Mouse (Mus musculus) CH12.LX (cell line): ENCODE data around the gene Sv2c. TPM values are rescaled to one million over a fixed set of nuclear protein-coding genes. Genes with fewer than 3 reads are reported as not detected.

Source experiments
- DNase-seq: peaks from one replicate; pipeline ENCODE4 v3.0.0-alpha.2; 2013; ENCODE audit errors: extremely low read depth
- H3K27ac ChIP-seq: 2 replicates; pipeline ENCODE4 v1.5.1; 2012; ENCODE audit warnings: low read depth, mild to moderate bottlenecking, control low read depth, moderate library complexity; ENCODE audit not compliant: insufficient read depth
- H3K27me3 ChIP-seq: replicated peaks from 2 replicates; pipeline ENCODE3; 2012; ENCODE audit warnings: inconsistent platforms
- H3K36me3 ChIP-seq, 2 experiments: replicated peaks in 1 of 2; 2 replicates each; pipeline versions ENCODE3 to v1.6.1; 2012; ENCODE audit warnings: inconsistent platforms in 1 of 2, low read length in 1 of 2, mild to moderate bottlenecking in 1 of 2, mixed read lengths in 1 of 2, moderate library complexity in 1 of 2; ENCODE audit not compliant: control insufficient read depth in 1 of 2, insufficient read depth in 1 of 2
- H3K4me1 ChIP-seq, 2 experiments: 2 replicates each; pipeline ENCODE4 v1.6.1; 2012; ENCODE audit warnings: inconsistent platforms in 1 of 2, moderate library complexity in 1 of 2; ENCODE audit not compliant: insufficient read depth in 2 of 2, control insufficient read depth in 1 of 2
- H3K4me2 ChIP-seq: 2 replicates; pipeline ENCODE4 v1.6.1; 2012; ENCODE audit warnings: low read depth, mild to moderate bottlenecking, control low read depth; ENCODE audit not compliant: poor library complexity, insufficient read depth, severe bottlenecking
- H3K4me3 ChIP-seq, 3 experiments: fragments of 150-350 bp in 1 of 3; sonication (generic) in 1 of 3; replicated peaks in 1 of 3; 2 replicates each; pipeline versions ENCODE3 to v1.5.1; 2011 to 2012; ENCODE audit warnings: low read depth in 2 of 3, low read length in 2 of 3, mild to moderate bottlenecking in 2 of 3, moderate library complexity in 2 of 3, control low read depth in 1 of 3, improper control_type of control experiment in 1 of 3, inconsistent platforms in 1 of 3, mixed read lengths in 1 of 3; ENCODE audit not compliant: poor library complexity in 1 of 3
- H3K79me2 ChIP-seq: replicated peaks from 2 replicates; pipeline ENCODE4 v1.6.1; 2012; ENCODE audit warnings: mild to moderate bottlenecking, moderate library complexity; ENCODE audit not compliant: control insufficient read depth, poor library complexity, insufficient read depth, severe bottlenecking; ENCODE audit errors: extremely low read depth
- H3K9ac ChIP-seq: 2 replicates; pipeline ENCODE4 v1.6.1; 2012; ENCODE audit warnings: low read depth, mild to moderate bottlenecking, control low read depth, moderate library complexity; ENCODE audit not compliant: insufficient read depth
- H3K9me3 ChIP-seq: replicated peaks from 2 replicates; pipeline ENCODE3; 2012; ENCODE audit warnings: low read length, inconsistent platforms, mixed read lengths
- CHD2 ChIP-seq: IDR thresholded peaks from 2 replicates; pipeline ENCODE4 v1.6.1; 2011; ENCODE audit warnings: low read length, improper control_type of control experiment
- CTCF ChIP-seq, 2 experiments: IDR thresholded peaks in 1 of 2; conservative IDR thresholded peaks in 1 of 2; 2 replicates each; pipeline ENCODE4 v1.5.1; 2011 to 2012; ENCODE audit warnings: low read depth in 2 of 2, low read length in 2 of 2, improper control_type of control experiment in 1 of 2, inconsistent platforms in 1 of 2, mild to moderate bottlenecking in 1 of 2, moderate library complexity in 1 of 2
- ELF1 ChIP-seq: IDR thresholded peaks from 2 replicates; pipeline ENCODE4 v1.6.1; 2014; ENCODE audit warnings: low read depth, mild to moderate bottlenecking, inconsistent platforms, low read length, improper control_type of control experiment
- ETS1 ChIP-seq: conservative IDR thresholded peaks from 2 replicates; pipeline ENCODE4 v1.6.1; 2012; ENCODE audit warnings: low read depth, mild to moderate bottlenecking, inconsistent platforms, low read length, improper control_type of control experiment, moderate library complexity
- IRF4 ChIP-seq: IDR thresholded peaks from 2 replicates; pipeline ENCODE4 v1.6.1; 2014; ENCODE audit warnings: low read depth, mild to moderate bottlenecking, inconsistent platforms, low read length, improper control_type of control experiment
- KAT2A ChIP-seq: IDR thresholded peaks from 2 replicates; pipeline ENCODE4 v1.6.1; 2012; ENCODE audit warnings: low read length, improper control_type of control experiment, inconsistent platforms; ENCODE audit not compliant: insufficient replicate concordance
- MAFK ChIP-seq: IDR thresholded peaks from 2 replicates; pipeline ENCODE4 v1.6.1; 2011; ENCODE audit warnings: low read length, improper control_type of control experiment; ENCODE audit not compliant: insufficient replicate concordance
- MAX ChIP-seq: IDR thresholded peaks from 2 replicates; pipeline ENCODE4 v1.6.1; 2011; ENCODE audit warnings: low read length, improper control_type of control experiment
- MEF2A ChIP-seq: IDR thresholded peaks from 2 replicates; pipeline ENCODE4 v1.6.1; 2014; ENCODE audit warnings: low read depth, mild to moderate bottlenecking, inconsistent platforms, low read length, improper control_type of control experiment, borderline replicate concordance
- MXI1 ChIP-seq: IDR thresholded peaks from 2 replicates; pipeline ENCODE4 v1.6.1; 2011; ENCODE audit warnings: mild to moderate bottlenecking, low read depth, low read length, improper control_type of control experiment
- NELFE ChIP-seq: IDR thresholded peaks from 2 replicates; pipeline ENCODE4 v1.6.1; 2011; ENCODE audit warnings: low read depth, low read length, improper control_type of control experiment
- NRF1 ChIP-seq: IDR thresholded peaks from 2 replicates; pipeline ENCODE4 v1.6.1; 2014; ENCODE audit warnings: low read depth, mild to moderate bottlenecking, inconsistent platforms, low read length, improper control_type of control experiment, moderate library complexity
- POLR2A ChIP-seq: IDR thresholded peaks from 2 replicates; pipeline ENCODE4 v1.6.1; 2011; ENCODE audit warnings: low read depth, mild to moderate bottlenecking, improper control_type of control experiment, low read length
- RAD21 ChIP-seq: IDR thresholded peaks from 2 replicates; pipeline ENCODE4 v1.6.1; 2011; ENCODE audit warnings: low read depth, mild to moderate bottlenecking, low read length, improper control_type of control experiment, moderate library complexity
- RCOR1 ChIP-seq: conservative IDR thresholded peaks from 2 replicates; pipeline ENCODE4 v1.6.1; 2012; ENCODE audit warnings: low read depth, mild to moderate bottlenecking, inconsistent platforms, low read length, improper control_type of control experiment
- SIN3A ChIP-seq: IDR thresholded peaks from 2 replicates; pipeline ENCODE4 v1.6.1; 2012; ENCODE audit warnings: low read length, improper control_type of control experiment, inconsistent platforms
- SMC3 ChIP-seq: IDR thresholded peaks from 2 replicates; pipeline ENCODE4 v1.6.1; 2011; ENCODE audit warnings: low read depth, low read length, improper control_type of control experiment
- UBTF ChIP-seq: IDR thresholded peaks from 2 replicates; pipeline ENCODE4 v1.6.1; 2012; ENCODE audit warnings: low read depth, mild to moderate bottlenecking, inconsistent platforms, low read length, improper control_type of control experiment, moderate library complexity
- ZC3H11A ChIP-seq: IDR thresholded peaks from 2 replicates; pipeline ENCODE4 v1.6.1; 2012; ENCODE audit warnings: low read depth, mild to moderate bottlenecking, inconsistent platforms, low read length, improper control_type of control experiment
- ZNF384 ChIP-seq: IDR thresholded peaks from 2 replicates; pipeline ENCODE4 v1.6.1; 2012; ENCODE audit warnings: low read depth, low read length, improper control_type of control experiment, inconsistent platforms
- dilution Hi-C: fragments of 300-500 bp; cut with MboI; formaldehyde crosslinking; loops from 2 replicates; pipeline ENCODE4 v1.14.3; 2020; ENCODE audit warnings: low sequenced_read_pairs; ENCODE audit not compliant: extremely low pct_unique_long_range_greater_than_20kb, extremely low pct_ligation_motif_present
- in situ Hi-C: fragments of 300-500 bp; cut with MboI; formaldehyde crosslinking; loops from 3 replicates; pipeline ENCODE4 v1.14.3; 2019; ENCODE audit warnings: low sequenced_read_pairs, low pct_ligation_motif_present, low pct_unique_long_range_greater_than_20kb, mixed read lengths
- polyA plus RNA-seq: library from polyadenylated mRNA; unstranded; fragments of >175 nt; gene quantifications from 2 replicates; pipeline ENCODE4 v1.2.1, GENCODE M21; 2012; ENCODE audit warnings: low read depth; ENCODE audit not compliant: insufficient read length
- total RNA-seq, 2 experiments: library from RNA; depleted of rRNA; stranded (reverse); fragments of 300-350 nt in 1 of 2; fragments of >200 nt in 1 of 2; gene quantifications; 2 replicates each; pipeline ENCODE4 v1.2.3; 2012 to 2014

The Sv2c gene
- total and polyA plus RNA-seq, 3 experiments = 0.04 to 0.13 TPM; not detected in 1

GRCm38 (mm10) chr13:96039536-96039935 lies 92.8 kb downstream of the Sv2c start:
- H3K36me3 ChIP-seq = no peaks in the 10 kb centered on the region
- no peaks in the 10 kb centered on the region for H3K27me3 ChIP-seq
- no peak for DNase-seq
- in situ Hi-C loops = no loop called here
- no peaks in the 10 kb centered on the region for H3K79me2 ChIP-seq
- TF ChIP-seq ETS1 (no peak), NRF1 (no peak), MXI1 (no peak), ELF1 (no peak), SIN3A (no peak), CTCF (conservative IDR thresholded peaks at IDR 0.05 in 1 of 2, IDR thresholded peaks at IDR 0.05 in 1 of 2; ENCODE audit: low read depth in 2 of 2, low read length in 2 of 2) (no peak), MEF2A (no peak), CHD2 (no peak), ZNF384 (no peak), MAFK (no peak), MAX (no peak), RCOR1 (no peak), KAT2A (no peak), POLR2A (no peak), UBTF (no peak), RAD21 (no peak)
- dilution Hi-C loops = no loop called here
- no peak overlapping the region for H3K4me2 ChIP-seq
- no peak overlapping the region for H3K4me3 ChIP-seq
- no peaks in the 10 kb centered on the region for H3K9me3 ChIP-seq
- H3K9ac ChIP-seq = no peak overlapping the region
- no peak overlapping the region for H3K27ac ChIP-seq
- H3K4me1 ChIP-seq = no peaks in the 10 kb centered on the region

GRCm38 (mm10) chr13:96030368-96031223 lies 101.8 kb downstream of the Sv2c start:
- TF ChIP-seq NELFE (no peak), CTCF (conservative IDR thresholded peaks at IDR 0.05 in 1 of 2, IDR thresholded peaks at IDR 0.05 in 1 of 2; ENCODE audit: low read depth in 2 of 2, low read length in 2 of 2) (peak; percentile 89 to 93), ZC3H11A (peak; percentile 50), IRF4 (no peak), RAD21 (peak; percentile 98), SMC3 (peak; percentile 89)
- no peaks in the 10 kb centered on the region for H3K9me3 ChIP-seq
- H3K27ac ChIP-seq = no peak overlapping the region
- in situ Hi-C loops = no loop called here
- dilution Hi-C loops = no loop called here
- H3K36me3 ChIP-seq = no peaks in the 10 kb centered on the region
- no peak overlapping the region for H3K9ac ChIP-seq
- H3K4me1 ChIP-seq = peaks cover 0 to 3% of the 10 kb centered on the region in 2 experiments; a peak in 1 of 4 replicates
- H3K4me2 ChIP-seq = no peak overlapping the region
- no peaks in the 10 kb centered on the region for H3K27me3 ChIP-seq
- no peak overlapping the region for H3K4me3 ChIP-seq
- DNase-seq = peak; percentile 69
- H3K79me2 ChIP-seq = no peaks in the 10 kb centered on the region
